Mouse (Mus musculus) liver, embryonic 11.5 days (tissue): ENCODE measurements around the gene Nfam1. TPM values are rescaled to one million over a fixed set of nuclear protein-coding genes. Genes with fewer than 3 reads are reported as not detected.
A peak's percentile ranks its signal among the peaks of the same experiment; 100 is the strongest.

Experiments used
- ATAC-seq: fragments of 200-750 bp; cut with Nextera tagmentation; replicated peaks from 2 replicates; pipeline ENCODE4 v1.8.0; 2017; ENCODE audit warnings: moderate number of reproducible peaks, mild to moderate bottlenecking, moderate TSS enrichment, moderate library complexity; ENCODE audit not compliant: low FRiP score
- DNase-seq: peaks from one replicate; pipeline ENCODE4 v3.0.0-alpha.2; 2017; ENCODE audit warnings: low spot score
- H3K27ac ChIP-seq: fragments of 300-500 bp; sonication (generic); 2 replicates; pipeline ENCODE4 v1.5.1; 2014; ENCODE audit warnings: mild to moderate bottlenecking, low read depth, low read length, control low read depth
- H3K27me3 ChIP-seq: fragments of 300-500 bp; sonication (generic); replicated peaks from 2 replicates; pipeline ENCODE4 v1.6.1; 2014; ENCODE audit warnings: low read length, mixed read lengths; ENCODE audit not compliant: control insufficient read depth, insufficient read depth
- H3K36me3 ChIP-seq: fragments of 300-500 bp; sonication (generic); 2 replicates; pipeline ENCODE4 v1.6.1; 2014; ENCODE audit warnings: mild to moderate bottlenecking, low read length, moderate library complexity, mixed read lengths; ENCODE audit not compliant: control insufficient read depth, insufficient read depth
- H3K4me1 ChIP-seq: fragments of 300-500 bp; sonication (generic); replicated peaks from 2 replicates; pipeline ENCODE4 v1.6.1; 2014; ENCODE audit warnings: low read length, mixed read lengths; ENCODE audit not compliant: control insufficient read depth, insufficient read depth
- H3K4me2 ChIP-seq: fragments of 300-500 bp; sonication (generic); 2 replicates; pipeline ENCODE4 v1.6.1; 2014; ENCODE audit warnings: mild to moderate bottlenecking, control low read depth, moderate library complexity
- H3K4me3 ChIP-seq: fragments of 300-500 bp; sonication (generic); 2 replicates; pipeline ENCODE4 v1.5.1; 2014; ENCODE audit warnings: low read depth, low read length, control low read depth
- H3K9ac ChIP-seq: fragments of 300-500 bp; sonication (generic); 2 replicates; pipeline ENCODE4 v1.6.1; 2014; ENCODE audit warnings: low read depth, low read length, control low read depth
- H3K9me3 ChIP-seq: fragments of 300-500 bp; sonication (generic); 2 replicates; pipeline ENCODE4 v1.6.1; 2016; ENCODE audit warnings: low read length, inconsistent platforms, mixed read lengths; ENCODE audit not compliant: control insufficient read depth
- WGBS: fragments of 180-500 bp; shearing (Covaris S2); extraction: QIAGEN DNeasy Blood & Tissue Kit; methylation state at CpG from one replicate; pipeline ENCODE4 v1.1.7; 2014; 5-methylcytosine and 5-hydroxymethylcytosine counted together
- polyA plus RNA-seq: library from polyadenylated mRNA; unstranded; fragments of >200 nt; fragmentation: Nextera tagmentation; extraction: Ambion mirVana; gene quantifications from 2 replicates; pipeline ENCODE4 v1.2.1, GENCODE M21; 2014

Gene Nfam1
- polyA plus RNA-seq, 1 experiment from 2014 or later: 6.6 TPM

- 0 out of 2 replicates have a peak, but pooled peaks cover 4% of the 10 kb centered on the region for H3K4me1 ChIP-seq
These were observed 40.2 kb downstream of the Nfam1 start for GRCm38 (mm10) chr15:82992911-82993310.

GRCm38 (mm10) chr15:82992079-82992783 is 40.9 kb downstream of the Nfam1 start:
- 68% methylated on average over 13 of the region's 13 CpGs for WGBS
- no peaks in the 10 kb centered on the region for H3K36me3 ChIP-seq
- H3K27me3 ChIP-seq: peaks cover 10% of the 10 kb centered on the region
- no peak overlapping the region for H3K27ac ChIP-seq
- ATAC-seq (no peak), DNase-seq (no peak)
- no peak overlapping the region for H3K4me2 ChIP-seq
- no peak overlapping the region for H3K4me3 ChIP-seq
- H3K4me1 ChIP-seq: peaks cover 5% of the 10 kb centered on the region; the same call in 1 of the 2 replicates
- H3K9ac ChIP-seq: no peak overlapping the region
- no peaks in the 10 kb centered on the region for H3K9me3 ChIP-seq

More at GRCm38 (mm10) chr15:82992911-82993310, 40.2 kb downstream of the Nfam1 start:
- Histone ChIP-seq H3K36me3 (no peaks in the 10 kb centered on the region), H3K27me3 (peaks cover 8% of the 10 kb centered on the region), H3K27ac (no peak overlapping the region), H3K9ac (no peak overlapping the region), H3K4me3 (no peak overlapping the region), H3K4me2 (no peak overlapping the region), H3K9me3 (no peaks in the 10 kb centered on the region)
- no peak for ATAC-seq
- 73% methylated on average over 9 of the region's 9 CpGs for WGBS
- DNase-seq: no peak

GRCm38 (mm10) chr15:82989190-82989704 is 43.9 kb downstream of the Nfam1 start:
- H3K27ac ChIP-seq: no peak overlapping the region

GRCm38 (mm10) chr15:82987732-82988112 is 45.4 kb downstream of the Nfam1 start, which contains the start of gene Tcf20:
Gene Tcf20, minus strand, starts transcription at chr15:82987872.
- Histone ChIP-seq H3K9ac (0 out of 2 replicates have a peak within 1 kb of the TSS, but pooled peaks have one; percentile 23), H3K4me1 (peaks cover 19% of the 10 kb centered on the region), H3K9me3 (no peaks in the 10 kb centered on the region), H3K27ac (no peak within 1 kb of the TSS), H3K36me3 (no peaks in the 10 kb centered on the region), H3K4me3 (peak within 1 kb of the TSS; percentile 50), H3K27me3 (peaks cover 50% of the 10 kb centered on the region), H3K4me2 (peak within 1 kb of the TSS; percentile 83)
- ATAC-seq: peak; percentile 85
- WGBS: 1% methylated on average over 20 of the region's 20 CpGs
- DNase-seq: peak; percentile 88

More at GRCm38 (mm10) chr15:82989190-82989704, 43.9 kb downstream of the Nfam1 start:
- Histone ChIP-seq H3K27me3 (peaks cover 36% of the 10 kb centered on the region), H3K36me3 (no peaks in the 10 kb centered on the region), H3K4me2 (no peak overlapping the region), H3K9me3 (no peaks in the 10 kb centered on the region), H3K9ac (no peak overlapping the region), H3K4me1 (peaks cover 10% of the 10 kb centered on the region), H3K4me3 (no peak overlapping the region)
- DNase-seq: no peak
- ATAC-seq: no peak
- 79% methylated on average over 6 of the region's 6 CpGs for WGBS

- DNase-seq (peak; percentile 62), ATAC-seq (no peak; the same call in 1 of the 2 replicates)
- Histone ChIP-seq H3K4me1 (peaks cover 19% of the 10 kb centered on the region), H3K27me3 (peaks cover 56% of the 10 kb centered on the region), H3K9ac (0 out of 2 replicates have a peak overlapping the region, but pooled peaks have one; percentile 23), H3K9me3 (no peaks in the 10 kb centered on the region), H3K4me2 (peak overlapping the region; percentile 83), H3K36me3 (no peaks in the 10 kb centered on the region), H3K4me3 (peak overlapping the region; percentile 50), H3K27ac (no peak overlapping the region)
- WGBS: 3% methylated on average over 38 of the region's 38 CpGs
These were observed 45.9 kb downstream of the Nfam1 start for GRCm38 (mm10) chr15:82987014-82987731.

GRCm38 (mm10) chr15:82984574-82984973 is 48.5 kb downstream of the Nfam1 start:
- H3K9ac ChIP-seq: no peak overlapping the region
- H3K4me3 ChIP-seq: no peak overlapping the region
- ATAC-seq (no peak), DNase-seq (no peak)
- peaks cover 64% of the 10 kb centered on the region for H3K27me3 ChIP-seq
- 71% methylated on average over 7 of the region's 7 CpGs for WGBS
- H3K27ac ChIP-seq: no peak overlapping the region
- no peaks in the 10 kb centered on the region for H3K36me3 ChIP-seq
- H3K4me2 ChIP-seq: no peak overlapping the region
- H3K4me1 ChIP-seq: peaks cover 24% of the 10 kb centered on the region
- no peaks in the 10 kb centered on the region for H3K9me3 ChIP-seq

GRCm38 (mm10) chr15:82984097-82984496 is 49.0 kb downstream of the Nfam1 start:
- H3K4me1 ChIP-seq: peaks cover 24% of the 10 kb centered on the region
- no peak overlapping the region for H3K27ac ChIP-seq
- WGBS: 22% methylated on average over 4 of the region's 4 CpGs
- H3K27me3 ChIP-seq: peaks cover 61% of the 10 kb centered on the region
- H3K9me3 ChIP-seq: no peaks in the 10 kb centered on the region
- no peak overlapping the region for H3K9ac ChIP-seq
- DNase-seq (no peak), ATAC-seq (no peak)
- no peak overlapping the region for H3K4me2 ChIP-seq
- H3K36me3 ChIP-seq: no peaks in the 10 kb centered on the region
- H3K4me3 ChIP-seq: no peak overlapping the region

GRCm38 (mm10) chr15:82983416-82984026 is 49.6 kb downstream of the Nfam1 start:
- H3K9ac ChIP-seq: no peak overlapping the region
- peaks cover 60% of the 10 kb centered on the region for H3K27me3 ChIP-seq
- 26% methylated on average over 9 of the region's 9 CpGs for WGBS
- DNase-seq (no peak), ATAC-seq (no peak)
- H3K4me2 ChIP-seq: no peak overlapping the region
- no peaks in the 10 kb centered on the region for H3K36me3 ChIP-seq
- no peaks in the 10 kb centered on the region for H3K9me3 ChIP-seq
- no peak overlapping the region for H3K4me3 ChIP-seq
- H3K27ac ChIP-seq: no peak overlapping the region
- peaks cover 24% of the 10 kb centered on the region for H3K4me1 ChIP-seq
